Mouse (Mus musculus): ENCODE results near the gene H2-DMb2. TPM values are rescaled to one million over a fixed set of nuclear protein-coding genes. Genes with fewer than 3 reads are reported as not detected.

H2-DMb2 gene
- total RNA-seq, 2 experiments from 2014 or later = 0.36 to 0.37 TPM

Other genes with a start within 250 kb of the H2-DMb2 start
- gene Platr17, start 238.2 kb upstream of the H2-DMb2 start, total RNA-seq (2021) = not detected
- 10 to 100 TPM; 21.9 to 24.9 TPM for gene Daxx, start 233.9 kb upstream of the H2-DMb2 start, total RNA-seq (2021)
- gene Tapbp, start 227.4 kb upstream of the H2-DMb2 start, total RNA-seq (2021) = 10 to 100 TPM; 43.2 to 43.9 TPM
- gene Zbtb22, start 227.4 kb upstream of the H2-DMb2 start, total RNA-seq (2021) = 10 to 100 TPM; 24.9 to 26.8 TPM
- 10 to 100 TPM; 43.2 to 48.4 TPM for gene Rgl2, start 213.8 kb upstream of the H2-DMb2 start, total RNA-seq (2021)
- 10 to 100 TPM; 73.2 to 74.5 TPM for gene Pfdn6, start 203.0 kb upstream of the H2-DMb2 start, total RNA-seq (2021)
- 10 to 100 TPM; 18.8 to 20.0 TPM for gene Wdr46, start 202.6 kb upstream of the H2-DMb2 start, total RNA-seq (2021)
- gene B3galt4, start 191.8 kb upstream of the H2-DMb2 start, total RNA-seq (2021) = 1 to 10 TPM; 3.8 to 4.5 TPM
- 10 to 100 TPM; 37.4 to 38.6 TPM for gene Vps52, start 187.5 kb upstream of the H2-DMb2 start, total RNA-seq (2021)
- 100 to 1,000 TPM; 863 to 945 TPM for gene Rps18, start 187.3 kb upstream of the H2-DMb2 start, total RNA-seq (2021)
- gene H2-K1, start 143.0 kb upstream of the H2-DMb2 start, total RNA-seq (2021) = 10 to 100 TPM; 38.8 to 51.5 TPM
- gene Ring1, start 118.6 kb upstream of the H2-DMb2 start, total RNA-seq (2021) = 10 to 100 TPM; 19.3 to 20.9 TPM
- 10 to 100 TPM; 60.4 to 61.7 TPM for gene H2-Ke6, start 115.2 kb upstream of the H2-DMb2 start, total RNA-seq (2021)
- 100 to 1,000 TPM in 1 of 2 experiments, 10 to 100 TPM in 1; 98.5 to 107 TPM for gene Slc39a7, start 111.6 kb upstream of the H2-DMb2 start, total RNA-seq (2021)
- 10 to 100 TPM; 43.6 to 49.4 TPM for gene Rxrb, start 111.5 kb upstream of the H2-DMb2 start, total RNA-seq (2021)
- gene Col11a2, start 103.9 kb upstream of the H2-DMb2 start, total RNA-seq (2021) = 10 to 100 TPM; 45.4 to 77.3 TPM
- not detected for gene H2-Oa, start 51.0 kb upstream of the H2-DMb2 start, total RNA-seq (2021)
- 1 to 10 TPM; 7.6 to 8.7 TPM for gene H2-DMa, start 23.8 kb upstream of the H2-DMb2 start, total RNA-seq (2021)
- gene Brd2, start 20.7 kb upstream of the H2-DMb2 start, total RNA-seq (2021) = 100 to 1,000 TPM; 125 to 136 TPM
- gene H2-DMb1, start 9.8 kb downstream of the H2-DMb2 start, total RNA-seq (2021) = 1 to 10 TPM in 1 of 2 experiments, under 1 TPM in 1; 0.70 to 1.4 TPM
- 1 to 10 TPM; 4.4 to 5.4 TPM for gene Tap1, start 44.2 kb downstream of the H2-DMb2 start, total RNA-seq (2021)
- gene Psmb9, start 44.5 kb downstream of the H2-DMb2 start, total RNA-seq (2021) = 1 to 10 TPM; 1.6 to 4.1 TPM
- gene Psmb8, start 54.4 kb downstream of the H2-DMb2 start, total RNA-seq (2021) = 1 to 10 TPM; 4.3 to 6.1 TPM
- gene Tap2, start 60.2 kb downstream of the H2-DMb2 start, total RNA-seq (2021) = 1 to 10 TPM; 8.1 to 8.3 TPM
- gene H2-Ob, start 95.6 kb downstream of the H2-DMb2 start, total RNA-seq (2021) = under 1 TPM in 1 of 2 experiments, not detected in 1; 0.39 TPM
- gene H2-Ab1, start 114.4 kb downstream of the H2-DMb2 start, total RNA-seq (2021) = 1 to 10 TPM; 2.1 to 2.9 TPM
- 1 to 10 TPM; 2.1 to 3.1 TPM for gene H2-Aa, start 144.5 kb downstream of the H2-DMb2 start, total RNA-seq (2021)
- 1 to 10 TPM; 2.6 to 4.1 TPM for gene H2-Eb1, start 162.6 kb downstream of the H2-DMb2 start, total RNA-seq (2021)
- not detected for gene H2-Eb2, start 182.4 kb downstream of the H2-DMb2 start, total RNA-seq (2021)
- under 1 TPM; 0.64 to 0.67 TPM for gene Btnl2, start 211.5 kb downstream of the H2-DMb2 start, total RNA-seq (2021)
- gene Btnl1, start 233.8 kb downstream of the H2-DMb2 start, total RNA-seq (2021) = not detected

Measured in gastrocnemius, postnatal 4 days (tissue).